Comparison of ENCODE assay signal across 9 mouse cellular contexts in the genomic region with DNA sequence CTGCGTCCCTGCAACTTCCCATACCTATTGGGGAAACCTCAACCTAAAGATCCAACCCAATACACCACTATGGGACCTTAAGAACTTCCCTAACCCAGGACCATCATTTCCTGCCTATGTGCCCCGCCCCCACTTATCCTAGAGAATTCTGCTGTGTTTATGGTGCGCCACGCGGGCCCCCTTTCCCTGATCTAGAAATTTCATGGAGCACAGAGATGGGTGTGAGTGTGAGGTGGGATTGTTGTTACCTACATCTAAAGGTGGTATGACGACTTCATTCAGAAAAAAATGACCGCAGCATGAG. TPM values are rescaled to one million over a fixed set of nuclear protein-coding genes. Genes with fewer than 3 reads are reported as not detected.
DNase-seq lines count a peak whose midpoint lies in the region; ATAC-seq and TF ChIP-seq lines count a peak whose summit lies in the region.
"Had no signal": no experiment of that assay in that cellular context is flagged by ENCODE, and none has a peak within 500 bp of the region (broad histone marks: within the 10 kb centered on the region; RNA-seq: fewer than 3 reads in every experiment).

No protein-coding gene starts in this region.

- H3K27ac ChIP-seq in kidney, embryonic 15.5 days: no peak overlapping the region
- H3K27ac ChIP-seq in embryonic facial prominence, embryonic 13.5 days: no peak overlapping the region
- H3K27ac ChIP-seq in intestine, embryonic 14.5 days (ENCODE audit: low read depth): no peak overlapping the region
- H3K27ac ChIP-seq in midbrain, postnatal 0 days (ENCODE audit: low read depth, low read length): no peak overlapping the region
- H3K27ac ChIP-seq: macrophage had no signal

- 0 out of 2 replicates have a peak overlapping the region, but pooled peaks have one; percentile 17 for H3K4me3 ChIP-seq in kidney, embryonic 15.5 days (replicated peaks)
- no peak overlapping the region for H3K4me3 ChIP-seq in embryonic facial prominence, embryonic 13.5 days
- no peak overlapping the region for H3K4me3 ChIP-seq in intestine, embryonic 14.5 days (ENCODE audit: low read depth, low read length)
- H3K4me3 ChIP-seq in midbrain, postnatal 0 days (ENCODE audit: low read depth, low read length): no peak overlapping the region

- peaks cover 11% of the 10 kb centered on the region for H3K4me1 ChIP-seq in kidney, embryonic 15.5 days
- H3K4me1 ChIP-seq in embryonic facial prominence, embryonic 13.5 days: peaks cover 14% of the 10 kb centered on the region
- peaks cover 5% of the 10 kb centered on the region; the same call in 1 of the 2 replicates for H3K4me1 ChIP-seq in intestine, embryonic 14.5 days (replicated peaks; ENCODE audit: control insufficient read depth, insufficient read depth, low read length)
- no peaks in the 10 kb centered on the region for H3K4me1 ChIP-seq in midbrain, postnatal 0 days (ENCODE audit: insufficient read depth, low read length)

- H3K36me3 ChIP-seq in kidney, embryonic 15.5 days: no peaks in the 10 kb centered on the region
- no peaks in the 10 kb centered on the region for H3K36me3 ChIP-seq in embryonic facial prominence, embryonic 13.5 days
- H3K36me3 ChIP-seq in intestine, embryonic 14.5 days (ENCODE audit: control insufficient read depth, insufficient read depth, low read length): no peaks in the 10 kb centered on the region
- no peaks in the 10 kb centered on the region for H3K36me3 ChIP-seq in midbrain, postnatal 0 days (ENCODE audit: insufficient read depth, low read length)

- no peaks in the 10 kb centered on the region for H3K27me3 ChIP-seq in kidney, embryonic 15.5 days
- H3K27me3 ChIP-seq in embryonic facial prominence, embryonic 13.5 days: no peaks in the 10 kb centered on the region
- H3K27me3 ChIP-seq in intestine, embryonic 14.5 days (replicated peaks; ENCODE audit: control insufficient read depth, insufficient read depth, low read length): no peaks in the 10 kb centered on the region
- no peaks in the 10 kb centered on the region for H3K27me3 ChIP-seq in midbrain, postnatal 0 days (ENCODE audit: insufficient read depth, low read length)

- no peak for ATAC-seq in kidney, embryonic 15.5 days (replicated peaks; ENCODE audit: low FRiP score)
- no peak for ATAC-seq in embryonic facial prominence, embryonic 13.5 days (ENCODE audit: insufficient number of reproducible peaks, insufficient read depth, low FRiP score, low TSS enrichment, low read depth)
- no peak for ATAC-seq in intestine, embryonic 14.5 days (replicated peaks; ENCODE audit: low FRiP score, low TSS enrichment, low read depth)
- peak; percentile 31; the same call in 1 of the 2 replicates for ATAC-seq in midbrain, postnatal 0 days (ENCODE audit: low FRiP score)

- TF ChIP-seq CTCF in midbrain, postnatal 0 days (IDR thresholded peaks at IDR 0.05): no peak

- H3K9me3 ChIP-seq in kidney, embryonic 15.5 days (replicated peaks): no peaks in the 10 kb centered on the region
- no peaks in the 10 kb centered on the region for H3K9me3 ChIP-seq in embryonic facial prominence, embryonic 13.5 days
- H3K9me3 ChIP-seq in intestine, embryonic 14.5 days (ENCODE audit: control insufficient read depth, low read length): no peaks in the 10 kb centered on the region
- H3K9me3 ChIP-seq in midbrain, postnatal 0 days (ENCODE audit: low read length): no peaks in the 10 kb centered on the region

- H3K4me2 ChIP-seq in kidney, embryonic 15.5 days: peak overlapping the region; percentile 53
- peak overlapping the region; percentile 49 for H3K4me2 ChIP-seq in embryonic facial prominence, embryonic 13.5 days
- peak overlapping the region; percentile 38 for H3K4me2 ChIP-seq in intestine, embryonic 14.5 days (ENCODE audit: low read length)
- H3K4me2 ChIP-seq in midbrain, postnatal 0 days (ENCODE audit: low read depth, low read length, poor library complexity, severe bottlenecking): peak overlapping the region; percentile 30; the same call in 1 of the 2 replicates

- no peak for DNase-seq in kidney, postnatal 25 days
- peak; percentile 53 for DNase-seq in intestine, embryonic 14.5 days (ENCODE audit: low spot score)
- DNase-seq in midbrain, postnatal 0 days (ENCODE audit: low spot score): no peak
- no peak for DNase-seq in right cerebral cortex, postnatal 25 days
- DNase-seq in left cerebral cortex, adult 8-10 months (ENCODE audit: low spot score in 2 of 2): no peak
- no peak for DNase-seq in right cerebral cortex, postnatal 14 days

- H3K9ac ChIP-seq in kidney, embryonic 15.5 days: no peak overlapping the region
- no peak overlapping the region for H3K9ac ChIP-seq in embryonic facial prominence, embryonic 13.5 days
- H3K9ac ChIP-seq in intestine, embryonic 14.5 days (ENCODE audit: low read length): no peak overlapping the region
- H3K9ac ChIP-seq in midbrain, postnatal 0 days (replicated peaks; ENCODE audit: low read length, poor library complexity, severe bottlenecking): no peak overlapping the region

- 53% methylated on average over 7 of the region's 7 CpGs for WGBS in kidney, embryonic 15.5 days
- WGBS in embryonic facial prominence, embryonic 13.5 days: 47% methylated on average over 7 of the region's 7 CpGs
- WGBS in intestine, embryonic 14.5 days: 49% methylated on average over 7 of the region's 7 CpGs
- WGBS in midbrain, postnatal 0 days: 64% methylated on average over 7 of the region's 7 CpGs

RNA-seq across cellular contexts. Expression of gene Adpgk, which starts 8.7 kb away (rescaled TPM):
- 38.5 and 39.2 TPM in 2 replicates for polyA plus RNA-seq in kidney, embryonic 15.5 days (2015; fragmentation: Nextera tagmentation; extraction: Ambion mirVana)
- 35.6 and 39.2 TPM in 2 replicates for polyA plus RNA-seq in embryonic facial prominence, embryonic 13.5 days (2015; fragmentation: Nextera tagmentation; extraction: Ambion mirVana)
- polyA plus RNA-seq in intestine, embryonic 14.5 days (2014; fragmentation: Nextera tagmentation; extraction: Ambion mirVana): 37.8 and 40.8 TPM in 2 replicates
- 26.7 and 28.1 TPM in 2 replicates for total RNA-seq in midbrain, postnatal 0 days (2014; rRNA removed)
- 18.3 and 19.5 TPM in 2 replicates for polyA plus RNA-seq in midbrain, postnatal 0 days (2015; fragmentation: Nextera tagmentation; extraction: Ambion mirVana)
- 10 to 100 TPM; 13.6 to 16.4 (median 14.4) TPM for total RNA-seq in left cerebral cortex, adult 8-10 months (2022)
